Mouse (Mus musculus) cortical plate, adult 2 months (tissue): ENCODE results near the gene Mnd1.

Source experiments
- CTCF ChIP-seq: fragments of 200-500 bp; IDR thresholded peaks from 2 replicates; pipeline ENCODE4 v1.5.1; 2011; ENCODE audit warnings: mild to moderate bottlenecking, control low read depth, low read length; ENCODE audit not compliant: insufficient read depth; ENCODE audit errors: extremely low read depth
- POLR2A ChIP-seq: fragments of 200-500 bp; IDR thresholded peaks from 2 replicates; pipeline ENCODE4 v1.6.1; 2011; ENCODE audit warnings: mild to moderate bottlenecking, low read length, control low read depth; ENCODE audit not compliant: insufficient read depth; ENCODE audit errors: extremely low read depth

GRCm38 (mm10) chr3:84060946-84061345 is 94.6 kb downstream of the Mnd1 start:
- TF ChIP-seq CTCF (no peak), POLR2A (no peak)
